Mouse (Mus musculus): Measurements from ENCODE around the gene Slc3a2. TPM values are rescaled to one million over a fixed set of nuclear protein-coding genes. Genes with fewer than 3 reads are reported as not detected.

Slc3a2 gene
- total RNA-seq, 1 experiment from 2014 or later = 199 TPM

DNA sequence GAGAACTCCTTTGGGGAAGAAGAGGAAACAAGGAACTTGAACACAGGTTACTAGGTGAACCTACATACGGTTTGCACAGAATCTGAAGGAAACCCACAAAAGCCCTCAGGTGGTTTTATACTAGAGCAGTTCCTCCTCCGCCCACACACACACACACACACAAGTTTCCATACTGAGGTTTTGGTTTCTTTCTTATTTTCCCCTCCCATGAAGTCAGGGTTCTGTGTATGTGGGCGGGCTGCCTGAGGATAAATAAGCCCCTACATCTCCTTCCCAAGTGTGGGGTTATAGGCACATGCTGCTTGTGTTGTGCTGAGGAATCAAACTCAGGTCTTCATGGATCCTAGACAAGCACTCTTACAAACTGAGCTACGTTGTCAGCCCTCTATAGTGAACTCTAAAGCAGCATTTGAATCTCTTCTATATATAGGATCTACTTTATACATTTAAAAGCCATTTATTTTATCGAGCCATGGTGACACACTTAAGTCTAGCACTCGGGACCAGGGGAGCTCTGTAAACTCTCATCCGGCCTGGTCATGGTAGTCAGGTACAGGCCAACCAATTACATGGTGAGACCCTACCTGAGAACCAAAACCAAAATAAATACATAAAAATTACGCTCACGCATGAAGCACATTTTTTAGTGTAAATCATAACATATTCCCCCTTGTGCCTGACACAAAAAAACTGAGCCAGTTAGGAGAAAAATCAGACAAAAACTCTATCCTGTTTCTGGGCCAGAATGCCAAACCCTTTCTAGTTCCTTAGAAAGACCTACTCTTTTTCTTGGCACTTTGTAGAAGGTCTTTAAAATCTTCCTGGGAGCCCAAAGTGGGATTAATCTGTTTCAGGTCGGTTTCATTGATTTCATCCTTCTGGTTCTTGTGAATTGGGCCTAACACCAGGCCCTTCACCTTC, 11.0 kb downstream of the Slc3a2 start:
- DNase-seq = no peak

DNA sequence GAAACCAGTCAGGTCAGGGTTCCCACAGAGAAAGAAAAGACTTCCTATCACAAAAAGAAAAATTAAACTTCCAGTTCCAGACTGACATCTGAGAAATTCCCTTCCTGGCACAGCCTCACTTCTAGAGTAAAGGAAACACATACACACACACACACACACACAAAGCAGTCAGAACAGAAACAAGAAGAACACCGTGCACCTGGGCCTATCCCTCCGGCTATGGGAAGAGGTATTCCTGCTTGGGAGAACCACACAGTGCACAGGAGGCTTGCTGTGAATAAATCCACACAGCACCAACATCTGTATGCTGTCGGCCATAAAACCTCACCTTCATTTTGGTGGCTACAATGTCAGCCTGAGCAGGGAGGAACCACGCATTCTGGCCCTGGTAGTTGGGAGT, 11.7 kb downstream of the Slc3a2 start:
- no peak for DNase-seq

DNA sequence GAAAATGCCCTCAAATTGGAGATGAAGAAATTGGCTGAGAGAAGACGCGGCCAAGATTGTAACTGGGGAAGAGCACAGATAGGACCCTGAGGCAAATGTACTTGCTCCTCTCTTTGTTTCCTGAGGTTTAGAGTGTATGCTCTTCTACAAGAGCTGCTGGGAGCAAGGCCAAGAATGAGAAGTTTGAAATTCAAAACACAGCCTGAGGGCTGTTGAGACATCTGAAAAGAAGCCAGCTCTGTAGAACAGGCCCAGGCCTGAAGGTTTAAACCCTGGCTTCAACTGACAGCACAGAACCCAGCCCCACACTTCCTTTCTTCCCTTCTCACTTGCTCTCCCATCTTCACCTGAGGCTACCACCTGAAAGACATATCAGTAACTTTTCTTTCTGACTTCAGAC, 13.1 kb downstream of the Slc3a2 start:
- DNase-seq = no peak

DNA sequence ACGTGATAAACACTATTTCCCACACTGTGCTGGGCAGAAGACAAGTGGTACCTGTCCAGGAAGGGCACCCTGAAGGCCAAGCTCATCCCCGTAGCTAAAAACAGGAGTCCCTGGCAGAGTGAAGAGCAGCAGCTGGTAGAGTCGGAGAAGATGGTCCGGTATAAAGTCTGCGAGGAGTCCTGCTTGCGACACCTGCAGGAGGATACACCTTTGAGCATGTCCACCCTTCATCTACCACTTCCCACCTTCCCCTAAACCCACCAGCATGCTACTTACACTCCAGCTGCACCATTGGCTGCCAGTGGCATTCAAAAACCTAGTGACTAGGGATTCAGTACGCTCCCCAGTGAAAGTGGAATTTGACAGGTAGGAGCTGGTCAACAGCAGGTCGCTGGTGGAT, 14.2 kb downstream of the Slc3a2 start:
- no peak for DNase-seq

DNA sequence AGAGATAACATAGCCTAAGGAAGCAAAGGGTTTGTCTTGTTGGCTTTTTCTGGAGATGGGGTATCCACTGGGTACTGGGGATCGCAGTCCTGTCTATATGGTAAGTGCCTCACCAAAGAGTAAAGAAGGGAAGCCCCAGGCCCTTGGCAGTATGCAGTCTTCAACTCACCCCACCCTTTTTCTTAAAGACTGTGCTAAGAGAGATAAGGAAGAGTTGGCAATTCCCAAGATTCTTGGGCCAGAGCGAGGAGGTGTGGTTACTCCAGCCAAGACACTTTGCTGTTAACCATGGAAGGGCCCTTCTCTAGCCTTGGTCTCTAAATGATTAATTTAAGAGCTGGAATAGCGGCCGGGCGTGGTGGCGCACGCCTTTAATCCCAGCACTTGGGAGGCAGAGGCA, 16.2 kb downstream of the Slc3a2 start:
- no peak for DNase-seq

DNA sequence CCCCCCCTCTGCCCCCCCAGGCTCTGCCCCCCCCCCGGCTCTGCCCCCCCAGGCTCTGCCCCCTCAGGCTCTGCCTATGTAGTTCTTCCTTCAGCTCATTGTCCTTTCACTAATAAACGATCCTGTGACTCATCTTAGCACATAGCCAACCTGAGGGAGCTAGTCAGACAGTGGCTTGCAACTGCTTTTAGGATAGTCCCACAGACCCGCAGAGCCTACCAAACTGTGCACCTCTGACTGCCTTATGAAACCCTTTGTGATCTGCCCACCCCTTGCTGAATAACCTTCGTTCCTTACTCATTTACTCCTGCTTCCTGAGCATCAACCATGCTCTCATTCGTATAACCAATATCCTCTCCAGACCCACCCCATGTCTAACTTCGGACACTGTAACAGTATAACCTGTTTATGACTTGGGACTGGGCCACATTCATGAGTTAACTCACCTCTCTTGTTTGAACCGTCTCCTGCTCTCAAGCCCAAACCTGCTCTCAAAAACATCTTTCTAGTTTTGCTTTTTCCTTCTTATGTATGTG, 17.0 kb downstream of the Slc3a2 start:
- DNase-seq = no peak

DNA sequence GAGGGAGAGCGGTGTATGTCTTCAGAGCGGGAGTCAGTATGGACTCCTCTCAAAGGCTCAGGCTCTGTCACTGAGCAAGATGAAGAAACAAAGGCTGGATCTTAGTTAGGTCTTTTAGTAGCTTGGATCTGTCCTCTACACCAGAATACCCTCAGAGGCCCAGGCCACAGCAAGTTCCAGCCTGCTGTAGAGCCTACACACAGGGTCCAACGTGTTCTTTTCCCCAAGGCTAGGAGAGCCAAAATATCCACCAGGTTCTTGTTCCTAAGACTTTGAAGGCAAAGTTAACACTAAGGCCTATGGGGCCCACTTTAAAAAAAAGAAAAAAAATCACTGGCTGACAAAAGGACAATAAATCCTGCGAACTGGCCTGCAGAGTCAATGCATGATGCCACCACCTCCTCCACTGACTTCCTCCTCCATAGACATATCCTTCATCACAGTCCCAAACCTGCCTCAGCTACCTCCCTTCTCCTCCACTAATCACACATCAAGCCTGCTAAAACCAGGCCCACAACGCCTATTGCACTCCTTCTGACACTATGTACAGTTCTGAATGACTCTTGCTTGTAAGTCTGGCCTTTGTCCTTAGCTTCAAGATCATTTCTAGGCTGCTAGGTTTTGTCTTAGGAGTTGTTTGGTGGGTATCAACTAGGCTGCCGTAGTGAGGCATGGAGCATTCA, 18.0 kb downstream of the Slc3a2 start:
- DNase-seq = no peak

DNA sequence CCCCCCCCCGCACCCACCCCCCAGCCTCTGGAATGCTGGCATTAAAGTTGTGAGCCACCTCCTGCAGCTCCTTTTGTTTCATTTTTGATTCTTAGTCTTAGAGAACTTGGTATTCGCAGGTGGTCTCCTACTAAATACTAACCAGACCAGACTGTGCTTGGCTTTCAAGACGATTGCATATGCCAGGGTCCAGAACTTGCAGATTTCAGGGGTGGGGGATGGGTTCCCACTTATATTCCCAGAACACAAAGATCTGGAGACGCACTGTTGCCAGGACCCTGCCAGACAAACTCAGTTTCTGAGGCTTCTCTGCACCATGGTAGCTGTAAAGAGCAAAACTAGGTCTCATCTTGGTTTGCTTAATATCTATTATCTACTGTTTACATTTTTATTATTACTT, 19.6 kb downstream of the Slc3a2 start:
- DNase-seq = no peak

DNA sequence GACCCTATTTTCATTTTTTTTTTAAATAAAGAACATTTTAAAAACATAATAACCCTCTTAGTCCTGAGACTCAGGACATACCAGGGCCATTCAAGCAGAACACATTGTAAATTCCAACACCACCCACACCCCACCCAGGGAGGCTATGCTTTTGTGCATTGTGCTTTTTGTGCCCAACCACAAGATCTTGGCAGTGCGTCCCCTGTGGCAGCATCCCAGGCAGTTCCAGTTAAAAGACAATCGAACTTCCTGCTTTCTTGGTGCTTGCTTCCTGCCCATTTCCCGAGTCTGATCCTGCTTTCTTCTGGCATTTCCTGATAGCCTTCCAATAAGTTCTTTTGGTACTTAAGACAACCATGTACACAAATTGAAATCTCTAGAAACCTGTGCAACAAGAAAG, 20.7 kb downstream of the Slc3a2 start:
- DNase-seq = peak; percentile 43

DNA sequence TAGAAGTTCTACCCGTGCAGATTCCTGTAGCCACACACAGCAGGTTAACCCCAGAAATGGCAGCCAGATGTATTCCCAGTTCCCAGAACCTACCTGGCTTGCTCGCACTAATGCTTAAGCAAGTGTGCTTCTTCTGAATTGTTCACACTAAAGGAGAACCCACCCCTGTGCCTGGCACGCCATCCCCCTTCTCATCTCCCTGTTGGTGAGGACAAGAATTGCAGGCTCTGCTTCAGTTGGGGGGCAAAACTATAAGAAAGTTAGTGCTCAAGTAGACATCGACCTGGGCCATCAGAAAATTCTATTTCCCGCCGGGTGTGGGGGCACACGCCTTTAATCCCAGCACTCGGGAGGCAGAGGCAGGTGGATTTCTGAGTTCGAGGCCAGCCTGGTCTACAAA, 23.5 kb downstream of the Slc3a2 start:
- no peak for DNase-seq

DNA sequence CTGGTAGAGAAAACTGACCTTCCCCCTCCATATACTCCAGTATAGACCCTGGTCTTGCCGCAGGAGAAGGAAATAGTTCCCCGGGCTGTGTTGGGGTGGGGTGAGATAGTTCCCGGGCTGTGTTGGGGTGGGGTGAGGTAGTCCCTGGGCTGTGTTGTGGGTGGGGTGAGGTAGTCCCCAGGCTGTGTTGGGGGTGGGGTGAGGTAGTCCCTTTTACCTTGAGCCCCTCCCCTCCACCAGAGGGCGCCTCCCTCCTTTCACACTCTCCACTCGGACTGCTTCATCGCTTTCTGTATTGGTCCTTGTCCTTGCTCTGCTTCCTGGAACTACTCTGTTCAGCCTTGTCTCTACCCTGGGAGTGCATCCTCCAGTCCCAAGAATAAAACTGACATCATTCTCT, 27.8 kb downstream of the Slc3a2 start:
- peak; percentile 65 for DNase-seq

DNA sequence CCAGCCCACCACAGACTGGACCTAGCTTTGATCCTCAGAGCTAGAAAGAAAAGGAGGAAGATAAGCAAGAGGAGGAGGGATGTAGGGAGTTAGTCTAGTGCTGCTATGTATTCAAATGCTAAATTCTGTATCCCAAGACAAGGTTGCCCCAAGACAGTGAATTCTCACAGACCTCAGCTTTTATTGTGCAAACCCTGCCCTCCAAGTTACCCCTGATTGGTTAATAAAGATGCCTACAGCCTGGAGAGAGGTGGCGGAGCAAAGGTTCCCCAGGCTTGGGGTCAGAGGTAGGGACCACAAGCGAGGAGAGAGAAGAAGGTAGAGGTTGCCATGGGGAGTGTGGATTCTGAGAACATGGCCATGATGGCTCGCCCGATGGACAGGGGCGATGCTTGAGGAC, 30.4 kb downstream of the Slc3a2 start:
- no peak for DNase-seq

DNA sequence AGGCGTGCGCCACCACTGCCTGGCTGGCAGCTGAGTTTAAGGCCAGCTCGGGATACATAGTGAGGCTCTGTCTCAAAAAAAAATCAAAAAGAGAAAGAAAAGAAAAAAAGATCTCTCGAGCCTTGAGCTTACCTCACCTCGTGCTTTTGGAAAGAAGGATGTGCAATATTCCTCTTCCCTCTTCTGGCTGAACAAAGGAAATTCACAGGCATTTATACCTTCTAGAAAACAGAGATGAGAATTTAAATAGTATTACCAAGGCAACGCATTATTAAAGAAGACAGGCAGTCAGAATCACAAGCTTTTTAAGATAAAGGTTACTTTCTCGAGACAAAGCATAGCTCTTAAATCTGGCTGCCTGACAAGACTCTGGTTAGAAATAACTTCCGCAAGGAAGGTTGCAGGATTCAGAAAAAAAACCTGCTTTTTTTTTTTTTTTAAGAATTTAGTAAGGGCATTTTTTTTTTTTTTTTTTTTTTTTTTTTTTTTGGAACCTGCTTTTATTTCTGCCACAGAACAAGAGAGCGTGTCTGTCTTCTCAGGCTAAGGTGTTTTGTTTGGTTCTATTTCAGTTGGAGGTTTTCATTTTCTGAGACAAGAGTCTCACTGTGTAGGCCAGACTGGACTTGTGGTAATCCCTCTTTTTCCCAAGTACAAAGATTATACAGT, 31.2 kb downstream of the Slc3a2 start:
- DNase-seq = no peak

DNA sequence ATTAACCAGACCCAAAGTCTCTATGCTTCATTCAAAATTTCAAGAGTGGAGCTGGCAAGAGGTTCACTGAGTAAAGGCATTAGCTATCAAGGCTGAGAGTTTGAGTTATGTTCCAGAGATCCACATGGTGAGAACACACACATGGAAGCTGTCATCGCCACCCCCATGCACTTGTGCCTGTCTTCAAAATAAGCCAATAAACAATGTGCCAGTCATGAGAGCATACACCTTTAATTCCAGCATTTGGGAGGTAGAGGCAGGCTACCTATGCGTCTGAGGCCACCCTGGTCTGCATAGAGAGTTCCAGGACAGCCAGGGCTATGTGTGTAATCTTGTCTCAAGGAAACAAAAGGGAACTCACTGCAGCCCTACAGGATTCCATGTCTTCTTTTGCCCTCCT, 39.5 kb downstream of the Slc3a2 start:
- DNase-seq = no peak

DNA sequence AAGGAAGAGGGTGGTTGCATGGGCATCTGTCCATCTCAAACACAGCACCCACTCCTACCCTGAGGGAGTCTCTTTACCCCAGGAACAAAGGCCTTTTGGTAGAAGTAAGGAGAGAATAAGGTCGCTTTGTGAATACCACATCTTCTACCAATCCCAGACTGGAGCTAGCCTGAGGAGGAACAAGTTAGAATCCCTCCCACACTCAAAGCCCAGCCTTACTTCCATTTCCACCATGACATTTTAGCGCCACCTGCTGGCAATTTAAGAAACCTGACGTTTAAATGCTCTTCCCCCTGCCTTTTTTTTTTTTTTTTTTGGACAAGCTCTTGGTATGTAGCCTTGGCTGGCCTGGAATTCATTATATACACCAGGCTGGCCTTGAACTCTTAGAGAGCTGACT, 40.2 kb downstream of the Slc3a2 start:
- peak; percentile 87 for DNase-seq

DNA sequence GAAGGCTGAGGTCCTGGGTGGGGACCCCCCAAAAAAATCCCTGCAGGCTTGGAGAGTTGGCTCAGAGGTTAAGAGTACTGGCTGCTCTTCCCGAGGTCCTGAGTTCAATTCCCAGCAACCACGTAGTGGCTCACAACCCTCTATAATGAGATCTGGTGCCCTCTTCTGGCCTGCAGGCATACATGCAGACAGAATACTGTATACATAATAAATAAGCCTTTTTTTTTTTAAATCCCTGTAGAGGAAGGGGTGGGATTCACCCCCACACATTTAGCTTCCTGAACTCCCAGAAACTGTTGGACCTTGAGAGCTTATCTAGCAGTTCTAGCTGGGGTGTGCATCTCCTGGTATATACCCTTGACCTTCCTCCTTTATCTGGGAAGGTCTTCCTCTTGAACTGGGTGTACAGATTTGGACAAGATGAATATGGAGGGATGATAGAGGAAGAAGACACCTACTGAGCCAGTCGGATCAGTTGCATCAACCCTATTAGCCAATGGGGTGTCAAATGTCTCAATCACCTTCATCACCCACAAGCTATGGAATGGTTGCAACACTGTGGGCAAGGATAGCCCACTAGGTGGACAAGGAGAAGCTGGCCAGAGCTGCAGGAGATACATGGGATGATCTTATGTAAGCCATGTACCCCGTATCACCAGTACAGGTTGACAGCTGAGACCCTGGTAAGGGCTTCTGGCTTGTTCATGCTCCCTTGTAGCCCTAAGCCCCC, 41.4 kb downstream of the Slc3a2 start:
- no peak for DNase-seq

DNA sequence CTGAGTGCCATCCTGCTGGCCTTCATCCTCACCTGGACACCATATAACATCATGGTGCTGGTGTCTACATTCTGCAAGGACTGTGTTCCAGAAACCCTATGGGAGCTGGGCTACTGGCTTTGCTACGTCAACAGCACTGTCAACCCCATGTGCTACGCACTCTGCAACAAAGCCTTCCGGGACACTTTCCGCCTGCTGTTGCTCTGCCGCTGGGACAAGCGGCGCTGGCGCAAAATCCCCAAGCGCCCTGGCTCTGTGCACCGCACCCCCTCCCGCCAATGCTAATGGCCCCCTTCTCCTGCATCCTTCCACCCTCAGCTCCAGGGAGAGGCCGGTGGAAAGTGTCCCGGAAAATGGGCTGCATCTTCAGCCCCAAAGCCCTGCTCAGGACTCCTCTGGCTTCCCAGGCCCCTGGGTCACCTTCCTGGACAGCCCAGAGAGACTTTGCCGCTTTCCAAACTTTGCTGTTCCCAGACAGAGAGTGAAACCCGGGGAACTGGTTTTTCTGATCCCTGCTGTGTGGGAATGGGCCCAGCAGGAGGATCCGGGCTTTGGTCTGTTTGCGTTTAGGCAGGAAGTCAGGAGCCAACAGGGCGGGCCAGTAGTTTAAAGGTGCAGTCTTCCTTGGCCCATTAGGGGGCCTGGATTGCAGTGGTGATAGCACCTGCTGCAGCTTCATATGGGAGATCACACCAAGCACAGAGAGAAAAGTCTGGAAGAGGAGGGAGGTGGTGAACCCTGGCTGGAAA, 44.0 kb downstream of the Slc3a2 start:
- DNase-seq = peak; percentile 13

DNA sequence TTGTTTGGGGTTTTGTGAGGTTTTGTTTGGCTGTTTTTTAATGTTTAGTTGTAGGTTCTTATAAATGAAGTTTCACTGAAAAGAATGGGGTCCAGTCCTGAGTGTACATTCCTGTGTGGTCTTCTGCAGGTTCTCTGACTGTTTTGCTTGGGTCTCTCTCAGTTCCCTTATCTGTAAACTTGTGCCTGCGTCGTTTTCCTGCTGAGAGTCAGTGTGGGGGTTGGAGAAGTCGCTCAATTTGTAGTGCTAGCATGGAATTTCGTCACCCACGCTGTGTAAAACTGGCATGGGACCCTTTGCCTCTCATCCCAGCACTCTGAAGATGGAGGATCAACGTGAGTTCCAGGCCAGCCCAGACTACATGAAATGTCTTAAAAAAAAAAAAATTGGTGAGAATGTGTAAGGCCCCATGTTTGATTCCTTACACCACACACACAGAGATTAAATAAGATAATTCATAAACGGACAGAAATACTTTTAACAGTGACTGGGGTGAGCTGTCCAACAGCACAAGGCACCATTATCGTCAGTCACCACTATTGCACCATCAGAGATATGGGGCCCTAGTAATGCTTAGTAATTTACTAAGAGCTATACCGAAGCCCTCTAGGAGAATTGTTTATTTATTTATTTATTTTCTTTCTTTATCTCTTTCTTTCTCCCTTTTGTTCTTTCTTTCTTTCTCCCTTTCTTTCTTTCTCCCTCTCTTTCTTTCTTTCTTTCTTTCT, 49.7 kb downstream of the Slc3a2 start:
- DNase-seq = no peak

DNA sequence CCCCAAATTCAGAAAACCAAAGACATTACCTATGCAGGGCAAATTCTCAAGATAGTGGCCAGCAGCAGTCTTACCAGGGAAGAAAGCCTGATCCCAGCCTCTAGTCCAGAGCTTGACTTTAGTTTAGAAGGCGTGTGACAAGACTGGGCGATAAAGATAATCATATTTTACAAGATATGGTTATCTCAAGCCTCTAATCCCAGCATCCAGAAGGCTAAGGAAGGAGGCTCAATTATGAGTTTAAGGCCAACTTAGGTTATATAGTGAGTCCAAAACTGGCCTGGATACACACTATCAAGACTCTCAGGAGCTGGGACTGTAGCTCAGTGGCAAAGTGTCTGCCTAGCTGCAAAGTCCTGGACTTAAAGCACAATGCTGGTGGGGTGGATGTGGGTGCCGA, 50.3 kb downstream of the Slc3a2 start:
- DNase-seq = no peak

DNA sequence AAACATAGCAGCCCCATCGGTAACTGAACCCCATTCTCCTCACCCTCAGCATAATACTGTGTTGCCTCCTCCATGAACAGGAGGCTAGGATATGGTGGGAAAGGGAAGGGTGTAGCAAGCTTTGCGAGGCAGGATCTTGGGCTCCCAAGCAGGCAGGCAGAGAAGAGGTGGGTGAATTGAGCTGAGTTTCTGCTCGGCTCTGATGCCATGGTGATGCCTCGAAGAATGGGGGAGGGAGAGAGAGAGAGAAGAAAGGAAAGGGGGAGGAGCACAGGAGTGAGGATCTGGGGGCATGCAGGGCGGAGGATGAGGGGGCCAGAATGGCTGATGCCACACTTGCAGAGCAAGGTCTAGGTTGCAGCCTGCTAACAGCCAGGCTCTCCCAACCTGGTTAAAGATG, 57.4 kb downstream of the Slc3a2 start:
- DNase-seq = no peak

DNA sequence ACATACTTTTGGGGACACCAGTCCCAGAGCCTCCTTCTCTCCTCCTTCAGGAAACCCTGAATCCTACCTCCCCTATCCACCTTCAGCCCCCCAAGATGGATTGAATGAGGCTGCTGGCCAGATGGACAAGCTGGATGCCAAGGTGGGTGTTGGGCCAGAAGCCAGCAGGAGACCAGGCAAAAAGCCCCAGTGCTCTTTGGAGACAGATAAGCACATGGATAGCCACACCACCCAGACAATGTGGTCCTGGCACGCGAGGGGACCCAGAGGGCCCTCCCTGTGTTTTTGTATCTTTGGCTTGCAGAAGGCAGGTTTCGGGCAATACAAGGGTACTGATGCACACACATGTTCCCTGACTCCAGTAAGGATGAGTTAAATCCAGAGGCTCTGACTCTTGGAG, 58.3 kb downstream of the Slc3a2 start:
- no peak for DNase-seq

All from adrenal gland, postnatal 14 days (tissue).